Mouse (Mus musculus) left cerebral cortex, postnatal 36 days (tissue): Measurements from ENCODE around the gene Umodl1. TPM values are rescaled to one million over a fixed set of nuclear protein-coding genes. Genes with fewer than 3 reads are reported as not detected.
A peak's percentile ranks its signal among the peaks of the same experiment; 100 is the strongest.

Experiments used
- DNase-seq, 2 experiments: peaks; one replicate each; pipeline ENCODE4 v3.0.0; 2021 to 2022; ENCODE audit warnings: low spot score in 2 of 2, mixed read lengths in 1 of 2
- intact Hi-C: fragments of 180-260 bp; cut with DNase I; formaldehyde crosslinking; loops from one replicate; pipeline ENCODE4 v1.15.1; 2025
- total RNA-seq, 2 experiments: library from RNA; stranded (reverse); gene quantifications; 2 replicates each; pipeline ENCODE4 v1.2.3; 2021

Gene Umodl1
- total RNA-seq = under 1 TPM; 0.17 to 0.34 TPM

GRCm38 (mm10) chr17:30954340-30954739 is at the start of gene Umodl1:
Umodl1 (plus strand) TSS chr17:30954640.
- intact Hi-C loops = loop anchor here (5.0 to 10.0 kb wide), 2 partner anchors 110 to 207 kb away; no protein-coding TSS in a partner anchor

DNA sequence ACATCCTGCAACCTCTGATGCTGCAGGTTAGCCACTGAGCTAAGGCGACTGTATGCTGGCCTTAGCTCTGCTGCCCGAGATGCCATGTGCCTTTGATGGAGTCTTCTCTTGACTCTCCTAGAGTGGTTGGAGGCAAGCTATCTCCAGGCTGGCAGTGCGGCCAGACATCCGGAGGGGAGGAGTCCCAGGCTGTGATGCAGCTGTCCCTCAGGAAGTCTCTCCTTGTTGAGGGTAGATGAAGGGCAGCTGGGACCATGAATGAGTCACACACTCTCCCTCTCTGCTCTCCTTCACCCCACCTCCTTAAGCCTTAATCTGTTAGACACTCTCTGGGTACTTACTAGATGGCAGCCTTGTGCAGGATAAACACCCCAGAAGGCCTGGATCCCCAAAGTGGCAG is 46.9 kb upstream of the Umodl1 start:
- no peak for DNase-seq
- intact Hi-C loops = no loop called here

More at GRCm38 (mm10) chr17:30954340-30954739, at the start of gene Umodl1:
- no peak for DNase-seq

- intact Hi-C loops = no loop called here
Measured at GRCm38 (mm10) chr17:30910866-30911731, 43.3 kb upstream of the Umodl1 start.

DNA sequence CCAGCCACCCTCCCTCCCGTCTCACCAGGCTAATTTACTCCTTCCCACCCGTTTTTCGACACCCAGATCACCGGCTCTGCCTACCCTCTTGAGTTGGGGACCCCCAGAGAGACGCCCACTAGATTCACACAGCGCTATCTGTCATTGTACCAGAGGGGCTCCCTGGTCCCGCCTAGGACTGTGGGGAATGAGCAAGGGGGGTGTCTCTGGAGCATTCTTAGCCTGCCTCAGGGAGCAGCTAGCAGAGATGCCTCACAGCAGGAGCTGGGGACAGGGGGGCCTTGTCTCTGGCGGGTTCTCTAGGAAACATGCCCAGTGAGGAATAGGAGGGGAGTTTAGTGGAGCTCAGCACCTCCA is 42.7 kb upstream of the Umodl1 start:
- intact Hi-C loops = no loop called here
- no peak for DNase-seq

More at GRCm38 (mm10) chr17:30910866-30911731, 43.3 kb upstream of the Umodl1 start:
- DNase-seq = no peak

DNA sequence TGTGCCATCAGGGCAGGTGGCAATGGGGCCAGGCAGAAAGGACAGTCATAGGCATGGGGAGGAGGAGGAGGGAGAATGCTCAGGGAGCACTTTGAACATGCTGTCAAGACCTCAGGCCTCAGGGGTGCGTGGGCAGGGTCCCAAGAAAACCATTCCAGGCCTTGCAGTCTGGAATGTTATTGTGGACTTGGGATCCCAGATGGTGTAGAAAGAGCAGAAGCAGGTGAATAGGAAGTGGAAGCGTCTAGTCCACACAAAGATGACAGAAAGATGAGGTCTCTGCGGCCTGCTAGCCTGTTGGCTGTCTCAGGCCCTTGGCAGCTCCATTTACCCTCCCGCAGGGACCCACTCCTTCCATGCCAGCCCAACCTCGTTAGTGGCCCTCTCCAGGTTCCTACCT is 41.9 kb upstream of the Umodl1 start:
- no peak for DNase-seq
- intact Hi-C loops = no loop called here

DNA sequence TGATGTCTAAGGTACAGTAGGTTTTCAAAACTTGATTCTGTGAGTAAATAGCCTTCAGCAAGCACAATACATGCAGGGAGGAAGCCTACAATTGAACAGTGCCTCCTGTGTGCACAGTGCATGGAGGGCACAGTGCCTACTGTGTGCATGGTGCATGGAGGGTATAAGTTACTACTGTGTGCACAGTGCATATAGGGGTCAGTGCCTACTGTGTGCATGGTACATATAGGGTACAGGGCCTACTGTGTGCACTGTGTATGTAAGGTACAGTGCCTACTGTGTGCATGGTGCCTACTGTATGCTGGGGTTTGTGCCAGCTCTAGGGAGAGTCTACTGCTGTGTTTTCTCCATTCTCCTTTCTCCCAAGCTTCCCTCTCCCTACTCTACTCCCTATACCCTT is 40.2 kb upstream of the Umodl1 start:
- no peak for DNase-seq
- intact Hi-C loops = no loop called here

DNA sequence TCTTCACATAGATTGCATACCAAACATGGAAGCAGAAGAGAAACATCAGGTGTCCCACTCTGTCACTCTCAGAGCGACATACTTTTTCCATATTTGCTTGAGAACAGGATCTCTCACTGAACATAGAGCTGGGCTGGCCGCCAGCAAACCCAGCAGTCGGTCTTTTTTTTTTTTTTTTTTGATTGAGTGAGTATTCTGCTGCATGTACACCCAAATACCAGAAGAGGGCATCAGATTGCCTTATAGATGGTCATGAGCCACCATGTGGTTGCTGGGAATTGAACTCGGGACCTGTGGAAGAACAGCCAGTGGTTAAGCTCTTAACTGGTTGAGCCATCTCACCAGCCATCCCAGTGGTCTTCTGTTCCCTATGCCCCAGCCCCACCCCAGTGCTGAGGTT is 30.9 kb upstream of the Umodl1 start:
- intact Hi-C loops = no loop called here
- no peak for DNase-seq

- no peak for DNase-seq
- intact Hi-C loops = no loop called here
Measured at GRCm38 (mm10) chr17:30930827-30931226, 23.6 kb upstream of the Umodl1 start.

DNA sequence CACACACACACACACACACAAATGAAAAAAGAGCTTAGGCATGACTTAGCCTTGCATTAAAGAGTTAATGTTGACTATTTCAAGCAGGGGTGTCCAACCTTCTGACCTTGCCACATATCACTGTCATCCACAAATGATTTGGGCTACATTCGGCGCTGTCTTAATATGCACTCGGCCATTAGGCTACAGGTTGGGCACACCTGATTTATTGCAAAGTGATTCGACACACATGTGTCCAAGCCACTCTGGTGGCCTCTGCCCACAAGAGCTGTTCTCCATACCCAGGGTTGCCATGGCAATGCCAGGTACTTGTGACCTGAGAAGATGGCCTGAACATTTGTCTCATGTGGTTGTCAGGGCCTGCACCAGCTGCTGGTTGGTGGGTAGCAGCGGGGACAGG is 21.6 kb upstream of the Umodl1 start:
- no peak for DNase-seq
- intact Hi-C loops = no loop called here

GRCm38 (mm10) chr17:30935301-30935700 is 19.1 kb upstream of the Umodl1 start:
- intact Hi-C loops = no loop called here
- DNase-seq = no peak

GRCm38 (mm10) chr17:30938554-30938953 is 15.9 kb upstream of the Umodl1 start:
- intact Hi-C loops = no loop called here
- DNase-seq = no peak

- DNase-seq = no peak
- intact Hi-C loops = no loop called here
Measured at GRCm38 (mm10) chr17:30948382-30948781, 6.1 kb upstream of the Umodl1 start.

- intact Hi-C loops = loop anchor here (2.0 to 10.0 kb wide), 3 partner anchors 106 to 203 kb away; no protein-coding TSS in a partner anchor
- DNase-seq = peak; percentile 40 to 62
Measured at GRCm38 (mm10) chr17:30950780-30951179, 3.7 kb upstream of the Umodl1 start.

- intact Hi-C loops = loop anchor here (2.0 to 10.0 kb wide), 3 partner anchors 107 to 204 kb away; no protein-coding TSS in a partner anchor
- no peak for DNase-seq
Measured at GRCm38 (mm10) chr17:30951600-30951999, 2.8 kb upstream of the Umodl1 start.

DNA sequence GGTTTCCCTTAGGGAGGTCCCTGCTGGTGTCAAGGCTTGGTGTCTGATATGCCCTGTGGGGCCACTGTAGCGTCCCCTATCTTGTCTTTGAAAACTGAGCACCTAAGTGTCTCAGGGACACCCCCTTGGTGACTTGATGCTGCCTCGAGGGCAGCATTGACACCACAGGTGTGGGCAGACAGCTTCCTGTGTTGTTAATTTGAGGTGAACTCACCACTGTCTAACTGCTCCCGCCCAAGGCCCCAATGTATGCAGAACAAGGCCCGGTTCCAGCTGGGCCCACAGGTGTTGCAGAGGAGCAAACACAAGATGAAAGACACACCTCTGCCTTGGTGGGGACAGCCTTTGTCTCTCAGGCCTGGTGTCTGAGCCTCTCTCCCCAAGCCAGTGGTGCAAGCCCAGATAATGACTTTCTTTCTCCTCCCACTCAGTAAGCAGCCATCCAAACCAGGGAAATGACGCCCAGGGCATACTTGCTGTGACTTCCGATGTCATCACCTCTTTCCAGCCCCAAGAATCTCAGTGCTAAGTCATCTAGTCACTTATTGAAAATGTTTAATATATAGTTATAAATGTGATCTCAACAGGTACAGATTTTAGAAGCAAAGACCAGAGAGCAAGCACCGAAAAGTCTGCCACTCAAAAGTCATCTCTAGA is 7.6 kb downstream of the Umodl1 start:
- intact Hi-C loops = no loop called here
- no peak for DNase-seq

DNA sequence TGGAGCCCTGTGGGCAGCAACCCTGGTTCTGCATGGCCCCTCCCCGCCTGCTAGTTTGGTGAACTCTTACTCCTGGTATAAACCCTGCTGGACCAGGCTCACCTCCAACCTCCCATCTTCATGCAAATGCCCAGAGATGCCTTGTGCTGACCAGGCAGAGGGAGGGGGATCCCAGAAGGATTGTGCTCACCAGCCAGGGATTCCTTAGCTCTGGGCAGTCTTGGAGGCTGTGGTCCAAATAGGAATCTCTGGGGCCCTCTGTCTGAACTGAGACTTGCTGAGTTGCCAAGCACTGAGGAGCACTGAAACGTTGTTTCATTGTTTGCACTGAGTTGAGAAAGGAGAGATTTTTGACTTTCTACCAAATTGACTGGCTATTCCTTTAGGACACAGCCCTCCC is 8.4 kb downstream of the Umodl1 start:
- DNase-seq = no peak
- intact Hi-C loops = no loop called here

GRCm38 (mm10) chr17:30969983-30970382 is 15.5 kb downstream of the Umodl1 start:
- no peak for DNase-seq

DNA sequence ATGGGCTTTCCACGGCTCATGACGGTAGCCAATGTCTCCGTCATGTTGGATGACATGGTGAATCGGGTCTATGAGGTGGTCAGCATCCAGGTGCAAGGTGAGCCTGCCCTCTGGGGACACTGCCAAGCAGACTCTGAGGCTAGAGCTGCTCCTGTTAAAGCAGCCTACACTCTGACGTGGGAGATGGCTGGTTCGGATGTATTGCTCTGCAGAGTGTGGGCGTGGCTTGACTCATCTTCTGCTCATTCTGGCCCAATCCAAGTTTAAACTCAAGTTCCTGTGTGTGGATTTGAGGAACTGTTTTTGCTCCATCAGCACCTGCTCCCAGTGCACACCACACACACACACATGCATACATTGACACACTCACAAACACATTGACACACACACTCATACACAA is 17.4 kb downstream of the Umodl1 start:
- intact Hi-C loops = no loop called here
- peak; percentile 54 to 58 for DNase-seq

More at GRCm38 (mm10) chr17:30969983-30970382, 15.5 kb downstream of the Umodl1 start:
- intact Hi-C loops = no loop called here

GRCm38 (mm10) chr17:30973332-30973731 is 18.9 kb downstream of the Umodl1 start:
- intact Hi-C loops = no loop called here
- DNase-seq = no peak

DNA sequence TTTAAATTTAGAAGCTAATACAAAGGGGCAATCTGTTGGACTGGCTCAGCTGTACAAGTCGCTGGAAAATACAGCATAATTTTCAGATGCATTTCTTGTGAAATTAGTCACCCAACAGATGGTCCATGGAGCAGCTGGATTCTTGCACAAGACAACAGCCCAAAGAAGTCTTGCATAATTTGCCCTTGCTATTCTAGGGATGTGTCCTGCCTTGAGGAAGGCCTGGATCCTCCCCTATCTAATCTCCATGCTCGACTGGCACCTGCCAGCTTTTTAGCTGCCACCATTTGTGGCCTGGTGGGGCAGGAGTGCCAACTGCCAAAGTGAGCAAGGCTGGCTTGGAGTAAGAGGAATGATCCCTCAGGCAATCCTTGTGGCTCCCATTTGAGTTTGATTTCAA is 22.9 kb downstream of the Umodl1 start:
- no peak for DNase-seq
- intact Hi-C loops = no loop called here

- intact Hi-C loops = no loop called here
- DNase-seq = no peak
Measured at GRCm38 (mm10) chr17:30978556-30978955, 24.1 kb downstream of the Umodl1 start.
